Mouse (Mus musculus) embryonic facial prominence, embryonic 10.5 days (tissue): ENCODE measurements around the gene Cdh23. TPM values are rescaled to one million over a fixed set of nuclear protein-coding genes. Genes with fewer than 3 reads are reported as not detected.

Experiments
- DNase-seq: peaks from one replicate; pipeline ENCODE4 v3.0.0-alpha.2; 2017; ENCODE audit warnings: low spot score
- H3K27ac ChIP-seq: fragments of 300-500 bp; sonication (generic); replicated peaks from 2 replicates; pipeline ENCODE4 v1.5.1; 2016; ENCODE audit warnings: mild to moderate bottlenecking
- H3K27me3 ChIP-seq: fragments of 300-500 bp; sonication (generic); replicated peaks from 2 replicates; pipeline ENCODE4 v1.6.1; 2016; ENCODE audit warnings: low read depth, mild to moderate bottlenecking; ENCODE audit not compliant: poor library complexity, severe bottlenecking
- H3K36me3 ChIP-seq: fragments of 300-500 bp; sonication (generic); replicated peaks from 2 replicates; pipeline ENCODE4 v1.6.1; 2016; ENCODE audit warnings: mild to moderate bottlenecking, moderate library complexity
- H3K4me1 ChIP-seq: fragments of 300-500 bp; sonication (generic); 2 replicates; pipeline ENCODE4 v1.6.1; 2016
- H3K4me3 ChIP-seq: fragments of 300-500 bp; sonication (generic); 2 replicates; pipeline ENCODE4 v1.5.1; 2016; ENCODE audit warnings: mild to moderate bottlenecking, moderate library complexity
- H3K9me3 ChIP-seq: fragments of 300-500 bp; sonication (generic); 2 replicates; pipeline ENCODE4 v1.6.1; 2016; ENCODE audit warnings: mild to moderate bottlenecking
- WGBS: fragments of 180-500 bp; shearing (Covaris S2); methylation state at CpG from one replicate; pipeline ENCODE4 v1.1.7; 2016; 5-methylcytosine and 5-hydroxymethylcytosine counted together
- polyA plus RNA-seq: library from polyadenylated mRNA; unstranded; fragments of >200 nt; fragmentation: Nextera tagmentation; extraction: Ambion mirVana; gene quantifications from 2 replicates; pipeline ENCODE4 v1.2.1, GENCODE M21; 2016

Gene Cdh23
- polyA plus RNA-seq, 1 experiment from 2014 or later = 0.29 TPM

DNA sequence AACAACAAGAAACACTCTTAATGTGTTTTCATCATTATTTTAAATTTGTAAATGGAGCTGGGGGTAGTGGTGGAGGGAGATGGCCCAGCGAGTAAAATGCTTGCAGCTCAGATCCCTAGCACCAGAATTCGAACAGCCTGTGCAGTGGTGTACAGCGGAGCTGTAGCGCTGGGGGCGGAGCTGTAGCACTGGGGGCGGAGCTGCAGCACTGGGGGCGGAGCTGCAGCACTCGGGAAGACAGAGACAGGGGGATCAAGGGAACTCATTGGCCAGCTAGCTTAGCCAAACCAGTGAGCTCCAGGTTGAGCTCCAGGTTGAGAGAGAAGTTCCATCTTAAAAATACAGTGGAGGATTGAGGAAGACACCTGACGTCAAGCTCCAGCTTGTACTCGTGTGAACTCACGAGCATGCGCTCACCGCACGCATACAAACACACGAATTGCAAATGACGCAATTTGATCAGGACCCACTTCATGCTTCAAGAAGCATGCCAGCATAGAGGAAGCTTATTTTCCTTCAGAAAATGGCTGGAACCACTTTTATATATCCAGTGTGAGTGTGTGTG, 438.9 kb downstream of the Cdh23 start:
- H3K4me1 ChIP-seq = peaks cover 9% of the 10 kb centered on the region
- H3K36me3 ChIP-seq = no peaks in the 10 kb centered on the region
- no peaks in the 10 kb centered on the region for H3K9me3 ChIP-seq
- DNase-seq = peak; percentile 26
- no peaks in the 10 kb centered on the region for H3K27me3 ChIP-seq
- no peak overlapping the region for H3K27ac ChIP-seq
- H3K4me3 ChIP-seq = no peak overlapping the region
- 60% methylated on average over 16 of the region's 16 CpGs for WGBS

DNA sequence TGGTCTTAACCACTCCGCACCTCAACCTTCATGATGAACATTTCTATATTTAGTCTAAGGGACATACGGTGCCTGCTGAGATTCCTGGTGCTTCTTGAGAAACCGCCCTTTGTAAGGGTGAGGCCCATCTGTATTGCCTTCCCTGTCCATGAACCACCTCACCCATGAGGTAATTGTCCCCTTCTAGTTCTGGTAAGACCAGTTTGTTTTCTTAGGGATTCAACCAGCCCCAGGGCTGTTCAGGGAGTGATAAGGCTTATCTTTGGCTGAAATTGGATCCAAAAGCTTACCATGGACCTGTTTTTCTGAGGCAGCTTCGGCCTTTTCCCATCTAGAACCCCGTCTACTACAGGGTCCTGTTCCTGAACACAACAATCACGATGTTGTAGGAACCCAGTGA, 440.2 kb downstream of the Cdh23 start:
- Histone ChIP-seq H3K4me1 (peaks cover 8% of the 10 kb centered on the region), H3K4me3 (no peak overlapping the region), H3K36me3 (no peaks in the 10 kb centered on the region), H3K27me3 (no peaks in the 10 kb centered on the region), H3K27ac (no peak overlapping the region), H3K9me3 (no peaks in the 10 kb centered on the region)
- WGBS = 80% methylated on average over 6 of the region's 6 CpGs
- no peak for DNase-seq

Other genes with a start within 250 kb of the Cdh23 start
- 9.4 and 12.7 TPM in 2 replicates for gene Slc29a3, start 56.3 kb upstream of the Cdh23 start, polyA plus RNA-seq
- gene Unc5b, start 135.1 kb upstream of the Cdh23 start, polyA plus RNA-seq = 6.0 and 7.2 TPM in 2 replicates